Mouse (Mus musculus): ENCODE results near the gene Rab34.
A peak's percentile ranks its signal among the peaks of the same experiment; 100 is the strongest.

Rab34 gene

GRCm38 (mm10) chr11:78188331-78189233 is at the start of gene Rab34:
Gene Rab34, plus strand, starts transcription at chr11:78188430.
- peak; percentile 91 for DNase-seq (ENCODE audit: low read depth, low spot score)

- DNase-seq (ENCODE audit: low read depth, low spot score), result no peak
These were observed 47.6 kb upstream of the Rab34 start for GRCm38 (mm10) chr11:78140665-78141064.

GRCm38 (mm10) chr11:78143520-78143919 is 44.7 kb upstream of the Rab34 start:
- DNase-seq (ENCODE audit: low read depth, low spot score), result no peak

GRCm38 (mm10) chr11:78146168-78146567 is 42.1 kb upstream of the Rab34 start:
- DNase-seq (ENCODE audit: low read depth, low spot score), result no peak

GRCm38 (mm10) chr11:78146707-78147543 is 41.3 kb upstream of the Rab34 start:
- DNase-seq (ENCODE audit: low read depth, low spot score), result no peak

DNA sequence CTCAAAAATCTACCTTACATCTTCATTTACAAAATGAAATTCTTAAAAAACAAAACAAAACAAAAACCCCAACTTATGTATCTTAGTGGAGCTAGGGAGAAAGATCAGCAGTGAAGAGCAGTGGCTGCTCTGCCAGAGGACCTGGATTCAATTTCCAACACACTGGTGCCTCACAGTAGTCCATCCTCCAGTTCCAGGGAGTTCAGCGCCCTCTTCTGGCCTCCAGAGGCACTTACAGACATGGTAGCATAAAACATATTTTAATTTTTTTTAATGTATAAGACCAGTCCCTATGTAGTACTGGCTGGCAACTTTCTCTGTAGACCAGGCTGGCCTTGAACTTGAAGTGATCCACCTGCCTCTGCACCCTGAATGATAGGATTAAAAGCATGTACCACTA is 37.1 kb upstream of the Rab34 start:
- DNase-seq (ENCODE audit: low read depth, low spot score), result peak; percentile 58

DNA sequence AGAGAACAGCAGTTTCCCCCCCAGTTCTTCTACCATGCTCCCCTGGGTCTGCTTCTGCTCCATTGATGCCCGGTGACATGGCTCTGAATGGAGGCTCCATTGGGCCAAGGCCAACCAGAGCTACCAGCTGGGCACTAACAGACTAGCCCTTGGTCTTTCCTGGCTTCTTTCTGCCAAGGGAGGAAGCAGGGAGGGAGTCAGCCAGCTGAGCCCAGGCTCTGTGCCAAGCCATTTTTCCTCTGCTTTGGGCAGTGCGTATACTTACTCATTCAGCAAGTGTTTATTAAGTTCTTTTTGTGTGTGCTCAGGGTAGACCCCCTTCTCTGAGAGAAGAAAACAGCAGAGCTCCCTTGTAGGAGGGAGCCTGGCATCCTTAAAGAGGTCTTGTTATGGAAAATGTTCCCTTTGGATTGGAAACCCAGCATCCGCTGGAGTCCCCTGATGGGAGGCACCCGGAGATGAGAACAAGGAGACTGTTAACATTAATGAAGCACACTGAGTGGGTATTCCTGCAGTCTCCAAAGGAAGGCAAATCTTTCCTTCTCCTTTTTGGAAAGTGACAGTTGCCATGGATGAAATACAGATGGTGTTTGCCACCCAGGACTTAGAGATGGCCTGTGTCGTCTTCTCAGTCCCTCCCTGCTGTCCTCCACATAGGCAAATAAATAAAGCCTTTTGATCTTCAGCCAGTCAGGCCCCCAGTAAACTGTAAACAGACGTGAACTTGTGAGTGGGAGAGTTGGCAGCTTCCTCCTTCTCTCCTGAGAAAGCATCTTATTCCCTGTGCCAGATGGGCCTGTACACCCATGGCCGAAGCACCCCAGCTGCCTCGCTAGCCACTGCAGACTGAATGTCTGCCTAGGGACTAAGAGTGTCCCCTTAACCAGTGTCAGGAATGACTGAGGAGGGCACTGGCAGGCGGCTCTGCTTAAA is 35.7 kb upstream of the Rab34 start:
- no peak for DNase-seq (ENCODE audit: low read depth, low spot score)

DNA sequence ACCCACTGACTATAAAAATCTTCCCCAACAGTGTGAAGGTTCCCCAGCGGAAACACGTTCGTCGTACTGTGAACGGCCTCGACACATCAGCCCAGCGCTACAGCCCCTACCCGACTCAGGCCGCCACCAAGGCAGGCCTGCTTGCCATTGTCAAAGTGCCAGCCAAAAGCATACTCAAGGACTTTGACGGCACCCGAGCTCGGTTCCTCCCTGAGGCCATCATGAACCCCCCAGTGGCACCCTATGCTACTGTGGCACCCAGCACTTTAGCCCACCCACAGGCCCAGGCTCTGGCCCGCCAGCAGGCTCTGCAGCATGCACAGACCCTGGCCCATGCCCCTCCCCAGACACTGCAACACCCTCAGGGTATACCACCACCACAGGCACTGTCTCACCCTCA is 34.5 kb upstream of the Rab34 start:
- no peak for DNase-seq (ENCODE audit: low read depth, low spot score)

DNA sequence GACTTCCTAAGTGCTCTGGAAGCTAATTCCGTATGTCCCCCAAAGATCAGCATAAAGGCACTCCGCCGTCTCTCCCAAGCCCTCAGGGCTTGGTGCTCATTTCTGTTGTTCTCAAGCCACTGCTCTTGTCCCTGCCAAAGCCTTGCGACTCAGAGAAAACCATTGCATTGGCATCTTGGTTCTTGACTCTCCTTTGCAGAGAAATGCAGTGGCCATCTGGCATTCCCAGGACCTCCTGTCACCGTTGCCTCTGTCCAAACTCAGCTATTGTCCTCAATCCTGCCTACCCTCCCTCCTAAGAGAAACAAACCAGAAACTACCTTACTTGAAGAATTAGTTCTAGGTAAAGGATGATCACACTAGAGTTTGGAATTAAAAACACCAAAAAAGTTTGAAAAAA is 32.6 kb upstream of the Rab34 start:
- no peak for DNase-seq (ENCODE audit: low read depth, low spot score)

GRCm38 (mm10) chr11:78156156-78156699 is 32.0 kb upstream of the Rab34 start:
- no peak for DNase-seq (ENCODE audit: low read depth, low spot score)

DNA sequence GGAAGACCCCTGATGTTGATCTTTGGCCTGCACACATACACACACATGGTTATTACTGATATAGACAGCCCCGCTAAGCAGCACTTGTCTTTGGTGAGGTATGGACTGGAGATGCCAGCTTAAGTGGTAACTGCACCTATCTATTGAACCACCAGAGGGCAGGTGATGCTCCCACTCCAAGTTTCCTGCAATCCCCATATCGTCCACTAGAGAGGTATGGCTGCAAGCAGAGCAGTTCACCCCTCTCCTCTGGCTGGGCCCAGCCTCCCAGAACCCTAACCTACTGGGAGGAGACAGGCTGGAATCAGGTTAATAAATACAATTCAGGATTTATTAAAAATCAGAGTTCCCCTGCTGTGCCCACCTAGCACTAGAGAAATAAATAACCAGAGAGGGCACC is 29.1 kb upstream of the Rab34 start:
- peak; percentile 93 for DNase-seq (ENCODE audit: low read depth, low spot score)

DNA sequence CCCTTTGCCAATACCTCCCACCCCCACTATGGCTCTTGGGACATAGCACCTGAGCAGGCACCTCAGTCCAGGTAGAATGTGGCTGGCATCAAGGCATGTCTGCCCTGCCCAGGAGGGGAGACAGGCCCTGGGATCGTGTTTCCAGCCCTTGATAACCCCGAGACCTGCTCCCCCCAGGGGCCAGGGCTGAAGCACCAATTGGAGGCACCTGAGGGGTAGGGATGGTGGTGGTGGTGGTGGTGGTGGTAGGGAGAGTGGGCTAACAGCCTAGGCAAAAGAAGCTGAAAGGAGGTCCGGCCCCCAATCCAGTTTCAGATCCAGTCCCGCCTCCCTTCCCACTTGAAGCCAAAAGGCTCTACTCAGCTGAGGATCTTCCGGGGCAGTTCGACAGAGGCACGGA is 28.7 kb upstream of the Rab34 start:
- no peak for DNase-seq (ENCODE audit: low read depth, low spot score)

DNA sequence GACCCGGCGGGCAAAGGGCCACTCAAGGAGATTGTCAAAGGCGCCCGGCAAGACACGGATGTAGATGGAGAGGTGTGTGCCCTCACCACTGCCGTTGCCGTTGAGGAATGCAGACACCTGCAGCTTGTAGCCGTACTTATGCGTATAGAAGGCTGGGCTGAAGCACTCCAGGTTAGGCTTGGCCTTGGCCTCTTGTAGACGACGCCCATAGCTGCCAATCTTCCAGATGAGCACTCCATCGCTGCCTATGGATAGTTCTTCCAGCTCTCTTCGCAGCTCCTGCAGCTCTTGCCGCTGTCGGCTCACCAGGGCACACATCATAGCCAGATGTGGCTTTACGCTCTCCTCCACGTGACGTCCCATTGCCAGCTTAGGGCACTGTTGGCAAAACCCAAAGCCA is 28.1 kb upstream of the Rab34 start:
- DNase-seq (ENCODE audit: low read depth, low spot score), result no peak

DNA sequence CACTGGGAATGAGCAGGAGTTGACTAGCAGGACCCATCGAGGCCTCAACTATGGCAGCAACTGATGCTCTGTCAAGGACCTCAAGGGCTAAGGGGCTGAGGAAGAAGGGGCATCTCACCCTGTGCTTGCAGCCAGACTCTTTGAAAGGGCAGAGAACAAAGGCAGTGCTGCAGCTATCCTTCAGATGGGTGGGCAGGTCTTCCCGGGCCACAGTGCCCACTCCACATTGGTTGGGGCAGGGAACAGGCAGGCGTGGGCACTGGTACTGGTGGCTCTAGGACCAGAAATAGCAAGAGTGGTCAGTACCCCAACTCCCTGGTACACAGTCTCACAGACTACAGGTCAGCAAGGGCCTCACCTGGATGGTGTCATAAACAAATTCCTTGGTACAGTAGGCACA is 27.6 kb upstream of the Rab34 start:
- no peak for DNase-seq (ENCODE audit: low read depth, low spot score)

- DNase-seq (ENCODE audit: low read depth, low spot score), result no peak
These were observed 27.1 kb upstream of the Rab34 start for GRCm38 (mm10) chr11:78161169-78161568.

DNA sequence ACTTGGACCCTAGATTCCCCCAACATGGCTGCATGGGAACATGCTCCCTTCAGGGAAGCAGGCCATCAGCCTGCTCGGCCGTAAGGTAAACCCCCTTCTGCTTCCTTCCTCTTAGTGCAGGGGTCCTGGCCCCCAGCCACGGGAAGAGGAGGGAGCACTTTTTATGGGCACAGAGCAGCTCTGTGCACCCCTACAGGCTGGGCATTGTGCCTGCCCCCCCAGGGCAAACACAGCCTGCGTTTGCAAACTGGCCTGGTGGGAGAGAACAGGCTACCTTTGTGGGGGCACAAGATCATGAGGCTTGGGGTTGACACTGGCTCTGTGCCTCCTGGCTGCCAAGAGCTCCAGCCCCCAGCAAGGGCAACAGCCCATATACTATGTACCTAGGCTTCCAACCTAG is 26.3 kb upstream of the Rab34 start:
- no peak for DNase-seq (ENCODE audit: low read depth, low spot score)

- DNase-seq (ENCODE audit: low read depth, low spot score), result no peak
These were observed 25.7 kb upstream of the Rab34 start for GRCm38 (mm10) chr11:78162504-78162903.

DNA sequence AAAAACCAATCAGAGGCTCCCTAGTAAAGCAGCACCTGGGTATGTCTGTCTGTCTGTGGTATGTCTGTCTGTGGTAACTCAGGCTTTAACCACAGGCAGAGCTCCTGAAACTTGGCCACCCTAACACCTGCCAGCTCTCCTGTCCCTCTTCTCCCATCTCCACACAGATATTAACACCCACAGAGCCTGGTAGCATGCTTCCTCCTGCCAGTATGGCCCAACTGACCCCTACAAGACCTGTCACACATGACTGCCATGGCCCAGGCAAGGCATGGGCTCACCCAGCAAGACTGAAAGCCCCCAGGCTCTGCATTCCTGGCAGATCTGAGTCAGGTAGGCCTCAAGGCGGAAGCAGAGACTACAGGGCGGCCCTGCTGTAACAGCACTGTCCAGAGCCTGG is 25.2 kb upstream of the Rab34 start:
- DNase-seq (ENCODE audit: low read depth, low spot score), result no peak

- DNase-seq (ENCODE audit: low read depth, low spot score), result peak; percentile 91
These were observed 24.3 kb upstream of the Rab34 start for GRCm38 (mm10) chr11:78163681-78164603.

DNA sequence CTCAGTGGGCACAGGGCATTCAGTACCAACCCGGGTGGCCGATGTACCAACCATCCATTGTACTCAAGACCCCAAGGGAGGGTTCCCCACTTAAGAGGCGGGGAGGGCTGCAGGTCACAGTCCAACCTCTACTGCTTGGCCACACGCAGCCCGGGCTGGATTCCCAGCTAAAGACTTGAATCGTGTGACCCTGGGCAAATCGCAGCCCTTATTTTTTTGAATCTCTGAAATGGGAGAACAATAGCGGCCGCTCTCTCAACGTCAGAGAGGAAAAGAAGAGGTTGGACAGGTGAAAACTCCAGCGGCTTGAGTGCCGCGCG is 23.7 kb upstream of the Rab34 start:
- no peak for DNase-seq (ENCODE audit: low read depth, low spot score)
